Mouse (Mus musculus) small intestine, adult 10 weeks (tissue): ENCODE data around the gene Zscan18. TPM values are rescaled to one million over a fixed set of nuclear protein-coding genes. Genes with fewer than 3 reads are reported as not detected.

Experiments
- polyA plus RNA-seq: library from polyadenylated mRNA; stranded (reverse); fragments of 350-450 nt; fragmentation: Illumina TruSeq; extraction: RNeasy Lipid Tissue Mini Kit (QIAGEN cat#74804); gene quantifications from one replicate; pipeline ENCODE4 v1.2.3, GENCODE M21; 2014; ENCODE audit warnings: low replicate concordance

Zscan18 gene
- 0.22 TPM for polyA plus RNA-seq

DNA sequence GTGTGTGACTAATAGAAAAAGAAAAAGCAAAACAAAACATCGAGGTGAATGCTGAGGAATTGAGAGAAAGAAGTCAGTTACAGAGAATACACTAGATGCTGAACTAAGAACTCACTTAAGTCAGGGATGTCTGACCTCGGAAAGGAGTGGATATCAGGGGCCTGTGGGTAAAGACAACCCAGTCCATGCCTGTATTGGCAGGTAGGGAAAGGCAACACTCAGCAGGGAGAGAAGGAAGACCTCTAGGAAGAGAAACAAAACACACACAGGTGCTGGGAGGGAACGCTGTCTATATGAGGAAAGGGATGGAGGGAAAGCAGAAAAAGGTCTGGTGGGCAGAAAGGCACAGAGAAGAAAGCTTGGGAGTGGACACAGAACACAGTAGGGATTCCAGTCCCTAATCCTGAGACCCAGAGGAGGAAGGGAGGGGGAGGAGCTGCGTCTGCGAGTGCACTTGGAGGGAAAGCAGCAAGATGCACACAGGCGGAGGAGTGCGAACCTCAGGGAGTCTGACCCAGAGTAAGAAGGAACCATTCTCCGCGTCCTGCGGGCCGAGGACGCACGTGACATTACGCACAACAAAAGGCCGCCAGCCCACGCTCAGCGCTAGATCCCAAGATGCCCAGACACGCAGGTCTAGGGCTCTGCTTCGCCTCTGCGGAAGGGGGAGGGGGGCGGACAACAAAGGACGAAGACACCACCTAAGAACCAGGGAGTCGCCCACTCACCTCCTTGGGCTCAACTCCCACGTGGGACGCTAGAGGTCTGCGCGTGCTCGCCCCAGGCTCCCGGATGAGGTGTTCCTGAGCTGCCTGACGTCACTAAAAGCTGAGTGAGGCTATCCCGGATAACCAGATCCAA is at the start of gene Zscan18:
Gene Zscan18, minus strand, starts transcription at position 770 of the 861 bp plus-strand sequence.

DNA sequence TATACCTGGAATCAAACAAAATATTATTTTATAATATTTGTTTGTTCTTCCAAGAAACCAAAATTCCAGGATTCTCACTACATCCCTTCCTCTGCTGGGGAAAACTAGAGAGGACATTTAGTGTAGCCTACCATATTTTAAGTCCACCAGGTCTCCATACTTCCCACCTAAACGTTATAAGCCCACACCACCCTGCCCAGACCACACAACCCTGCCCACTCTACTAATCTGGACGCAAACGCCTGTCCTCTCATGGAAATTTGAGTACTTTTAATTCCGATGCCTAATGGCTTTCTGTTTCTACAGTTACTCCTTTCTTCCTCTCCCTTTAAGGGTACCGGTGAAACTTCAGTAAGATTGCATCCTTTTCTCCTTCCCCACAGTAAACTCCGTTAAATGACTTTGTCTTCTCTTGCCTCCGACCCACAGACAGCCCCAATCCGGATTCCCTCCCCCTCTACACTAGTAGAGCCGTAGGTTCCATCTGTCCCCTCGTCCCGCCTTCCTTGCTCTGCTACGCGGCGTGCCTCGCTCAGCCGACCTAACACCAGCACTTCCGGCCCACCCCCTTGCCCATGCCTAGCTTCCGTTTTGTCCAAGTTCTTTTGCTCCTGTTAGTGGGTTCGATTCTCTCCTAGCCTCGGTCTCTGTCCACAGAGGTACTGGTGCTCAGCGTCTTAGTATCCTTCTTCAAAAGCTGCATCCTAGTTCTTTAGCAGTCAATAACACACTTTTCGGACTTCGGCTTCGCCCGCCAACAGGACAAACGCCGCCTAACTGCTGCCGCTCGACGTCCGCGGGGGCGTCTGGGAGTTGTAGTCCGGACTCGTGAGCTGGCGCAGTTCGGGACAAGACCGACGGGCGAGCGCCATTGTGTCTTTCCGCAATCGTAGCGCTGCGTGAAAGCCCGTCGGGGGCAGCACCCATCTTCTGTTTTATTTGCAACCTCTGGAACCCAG is 31.0 kb upstream of the Zscan18 start, which contains the start of gene Zfp110:
Gene Zfp110, plus strand, starts transcription at position 600 of the 959 bp plus-strand sequence.

DNA sequence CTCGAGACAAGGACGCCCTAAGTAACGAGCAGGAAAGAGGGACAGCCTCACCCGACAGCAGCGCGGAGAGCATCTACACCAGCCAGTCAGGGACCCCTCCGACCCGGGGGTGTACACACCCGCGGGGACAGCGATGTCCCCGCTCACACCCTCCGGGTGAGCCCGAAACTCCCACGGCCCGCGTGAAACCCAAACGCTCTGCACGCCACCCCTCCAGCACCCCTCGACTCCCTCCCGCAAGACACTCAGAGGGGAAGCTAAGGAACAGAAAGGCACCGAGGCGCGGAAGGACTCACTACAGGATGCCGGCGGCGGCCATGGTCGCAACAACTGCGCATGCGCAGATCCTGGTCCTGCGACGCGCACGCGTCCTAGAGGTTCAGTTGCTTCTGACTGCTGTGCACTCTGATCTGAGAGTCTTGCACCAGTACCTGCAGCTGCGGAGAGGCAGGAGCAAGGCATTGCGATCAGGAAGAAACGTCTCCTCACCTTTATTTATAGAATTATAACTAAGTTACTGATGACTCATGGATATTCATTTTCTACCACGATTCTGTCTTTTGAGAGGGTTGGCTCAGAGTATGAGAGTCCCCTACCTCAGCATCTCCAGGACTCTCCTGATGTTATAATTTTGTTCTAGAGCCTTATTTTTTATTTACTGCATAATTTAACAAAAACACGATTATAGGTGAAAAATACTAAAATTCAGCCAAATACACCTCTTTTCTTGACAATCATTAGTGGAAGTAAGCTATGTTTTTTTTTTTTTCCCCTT is 15.3 kb upstream of the Zscan18 start, which contains the start of gene Zfp329:
Gene Zfp329, minus strand, starts transcription at position 338 of the 775 bp plus-strand sequence.

DNA sequence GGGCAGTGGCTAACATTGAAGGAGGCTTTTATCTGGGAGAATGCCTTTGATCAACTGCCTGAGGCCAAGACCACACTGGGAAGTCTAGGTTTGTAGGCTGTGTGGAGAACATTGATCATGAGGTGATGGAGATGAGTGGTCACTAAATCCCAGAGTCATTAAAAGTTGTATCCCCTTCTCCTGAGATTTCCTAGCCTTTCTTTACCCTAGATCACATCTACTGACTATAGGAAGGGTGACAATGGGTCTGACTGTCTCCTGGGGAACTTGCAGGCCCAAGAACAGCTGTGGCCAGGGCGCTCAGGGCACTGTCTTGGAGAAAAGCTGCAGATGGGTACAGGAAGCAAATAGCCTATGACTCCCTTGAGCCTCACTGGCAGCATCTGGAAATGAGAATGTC is 68.5 kb downstream of the Zscan18 start, which contains the start of gene Vmn2r56:
Gene Vmn2r56, minus strand, starts transcription at position 101 of the 400 bp plus-strand sequence.

Other genes starting within 250 kb of the Zscan18 start
- gene Vmn2r53, start 194.8 kb downstream of the Zscan18 start, polyA plus RNA-seq = not detected
- gene Vmn2r54, start 163.3 kb downstream of the Zscan18 start, polyA plus RNA-seq = not detected
- not detected for gene Vmn2r55, start 118.6 kb downstream of the Zscan18 start, polyA plus RNA-seq
- not detected for gene Vmn2r56, start 68.6 kb downstream of the Zscan18 start, polyA plus RNA-seq
- gene Zfp329, start 15.2 kb upstream of the Zscan18 start, polyA plus RNA-seq = 21.9 TPM
- gene Zfp110, start 31.1 kb upstream of the Zscan18 start, polyA plus RNA-seq = 32.1 TPM
- gene Zfp128, start 77.5 kb upstream of the Zscan18 start, polyA plus RNA-seq = 1.6 TPM
- 3.0 TPM for gene Zscan22, start 94.2 kb upstream of the Zscan18 start, polyA plus RNA-seq
- 9.4 TPM for gene Rps5, start 118.7 kb upstream of the Zscan18 start, polyA plus RNA-seq
- not detected for gene Rnf225, start 123.8 kb upstream of the Zscan18 start, polyA plus RNA-seq
- gene Zfp324, start 162.2 kb upstream of the Zscan18 start, polyA plus RNA-seq = 1.1 TPM
- 1.6 TPM for gene Zfp446, start 174.2 kb upstream of the Zscan18 start, polyA plus RNA-seq
- gene Slc27a5, start 194.6 kb upstream of the Zscan18 start, polyA plus RNA-seq = not detected
- gene Trim28, start 195.5 kb upstream of the Zscan18 start, polyA plus RNA-seq = 7.0 TPM
- gene Zbtb45, start 206.4 kb upstream of the Zscan18 start, polyA plus RNA-seq = 0.19 TPM
- 78.8 TPM for gene Chmp2a, start 231.2 kb upstream of the Zscan18 start, polyA plus RNA-seq
- 50.0 TPM for gene Ube2m, start 234.6 kb upstream of the Zscan18 start, polyA plus RNA-seq